Mouse (Mus musculus) kidney, adult 2 months (tissue): ENCODE data around the gene Flad1.

Experiments used
- CTCF ChIP-seq: fragments of 200-500 bp; conservative IDR thresholded peaks from 2 replicates; pipeline ENCODE4 v1.5.1; 2011; ENCODE audit warnings: low read depth, mild to moderate bottlenecking, control low read depth, low read length, moderate library complexity, mixed read lengths; ENCODE audit not compliant: insufficient read depth, insufficient read length
- POLR2A ChIP-seq: fragments of 200-500 bp; IDR thresholded peaks from one replicate; pipeline ENCODE4 v1.6.1; 2011; ENCODE audit warnings: low read depth, low read length, control low read depth

- TF ChIP-seq CTCF: no peak
- no peak for TF ChIP-seq POLR2A
These were observed 9.5 kb upstream of the Flad1 start for GRCm38 (mm10) chr3:89421002-89421774.
